Mouse (Mus musculus) liver, adult 2 months (tissue): ENCODE measurements at regions not wholly inside any gene's neighbourhood (a gene's known extent, or its start where the extent isn't known, plus 50 kb on each side); places are given as distances from the start of the nearest gene placed in this dataset.

Experiments used
- CTCF ChIP-seq: fragments of 200-500 bp; IDR thresholded peaks from 2 replicates; pipeline ENCODE4 v1.5.1; 2011; ENCODE audit warnings: low read depth, low read length, control low read depth
- POLR2A ChIP-seq: fragments of 200-500 bp; IDR thresholded peaks from 2 replicates; pipeline ENCODE4 v1.6.1; 2011; ENCODE audit warnings: low read length, control low read depth; ENCODE audit not compliant: insufficient read depth; ENCODE audit errors: extremely low read depth

DNA sequence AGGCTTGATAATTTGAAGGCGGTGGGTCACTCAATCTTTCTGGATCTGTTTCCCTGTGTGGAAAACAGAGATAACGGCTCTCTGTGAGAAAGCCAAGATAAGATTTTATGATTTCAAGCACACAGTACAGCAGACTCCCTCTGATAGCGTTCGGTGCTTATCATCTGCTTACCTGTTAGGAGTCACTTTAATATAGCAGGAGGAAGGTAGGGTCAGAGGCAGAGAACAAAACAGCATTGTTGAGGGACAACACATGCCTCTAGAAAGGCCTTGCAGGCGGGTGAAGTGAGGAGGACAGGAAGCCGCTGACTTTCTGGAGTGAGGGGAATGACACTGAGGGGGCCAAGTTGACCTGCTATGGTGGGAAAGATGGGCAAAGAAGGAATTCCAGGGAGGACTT is 118.9 kb upstream of the Rgmb start:
- TF ChIP-seq POLR2A, result no peak
- TF ChIP-seq CTCF, result no peak
